In the genomic region with DNA sequence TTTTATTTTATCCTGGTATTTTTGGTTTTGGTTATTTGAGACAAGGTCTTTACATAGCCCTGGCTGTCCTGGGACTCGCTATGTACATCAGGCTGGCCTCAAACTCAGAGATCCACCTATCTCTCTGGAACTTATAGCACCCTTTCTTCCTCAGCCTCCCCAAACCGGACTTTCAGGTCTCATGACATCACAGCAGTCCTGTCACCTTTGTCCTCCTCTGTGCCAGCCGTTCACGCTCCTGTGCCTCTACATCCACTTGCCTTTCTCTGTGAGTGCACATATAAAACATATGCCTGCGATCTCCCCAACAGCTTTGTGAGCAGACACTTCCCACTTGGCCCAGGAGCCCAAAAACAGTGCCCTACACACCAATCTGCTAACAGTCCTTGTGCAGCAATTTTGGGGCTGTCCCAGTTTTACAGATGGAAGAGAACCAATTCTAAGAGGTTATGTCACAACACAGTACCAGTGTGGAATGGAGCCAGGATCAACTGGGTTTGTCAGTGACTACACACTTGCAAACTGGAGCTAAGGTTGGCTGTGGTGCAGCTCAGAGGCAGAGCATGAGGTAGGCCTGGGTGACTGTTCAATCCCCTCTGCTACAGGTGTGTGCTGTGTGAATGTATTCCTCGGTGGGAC, we compare ENCODE assay signal across 7 mouse cellular contexts. TPM values are rescaled to one million over a fixed set of nuclear protein-coding genes. Genes with fewer than 3 reads are reported as not detected.
A peak's percentile ranks its signal among the peaks of the same experiment; 100 is the strongest.
DNase-seq lines count a peak whose midpoint lies in the region; ATAC-seq and TF ChIP-seq lines count a peak whose summit lies in the region.

No protein-coding gene starts in this region.

- no peak overlapping the region for H3K4me3 ChIP-seq in left cerebral cortex, adult 2 months
- H3K4me3 ChIP-seq in embryonic facial prominence, embryonic 12.5 days = no peak overlapping the region
- H3K4me3 ChIP-seq in intestine, postnatal 0 days (ENCODE audit: low read depth, low read length) = no peak overlapping the region

- peaks cover 15% of the 10 kb centered on the region for H3K36me3 ChIP-seq in embryonic facial prominence, embryonic 12.5 days
- H3K36me3 ChIP-seq in intestine, postnatal 0 days (ENCODE audit: control insufficient read depth, insufficient read depth) = no peaks in the 10 kb centered on the region

- intact Hi-C loops in left cerebral cortex, adult 2 months (cut with DNase I) = no loop called here
- intact Hi-C loops in left cerebral cortex, postnatal 10 days (cut with DNase I) = no loop called here

- H3K9ac ChIP-seq in embryonic facial prominence, embryonic 12.5 days = 0 out of 2 replicates have a peak overlapping the region, but pooled peaks have one; percentile 3
- H3K9ac ChIP-seq in intestine, postnatal 0 days (ENCODE audit: low read depth, low read length) = no peak overlapping the region

- no peaks in the 10 kb centered on the region for H3K9me3 ChIP-seq in embryonic facial prominence, embryonic 12.5 days
- no peaks in the 10 kb centered on the region for H3K9me3 ChIP-seq in intestine, postnatal 0 days (ENCODE audit: control insufficient read depth)

- peak overlapping the region; percentile 44; the same call in 1 of the 2 replicates for H3K27ac ChIP-seq in left cerebral cortex, adult 2 months
- peak overlapping the region; percentile 84 for H3K27ac ChIP-seq in embryonic facial prominence, embryonic 12.5 days
- peak overlapping the region; percentile 86 for H3K27ac ChIP-seq in intestine, postnatal 0 days (ENCODE audit: low read depth, low read length)

- TF ChIP-seq CTCF in left cerebral cortex, adult 2 months (IDR thresholded peaks at IDR 0.05) = no peak
- TF ChIP-seq CTCF in intestine, postnatal 0 days (IDR thresholded peaks at IDR 0.05; ENCODE audit: low read depth) = no peak

- H3K27me3 ChIP-seq in embryonic facial prominence, embryonic 12.5 days = no peaks in the 10 kb centered on the region
- no peaks in the 10 kb centered on the region for H3K27me3 ChIP-seq in intestine, postnatal 0 days (replicated peaks; ENCODE audit: control insufficient read depth, insufficient read depth, low read length)

- no peak overlapping the region for H3K4me2 ChIP-seq in embryonic facial prominence, embryonic 12.5 days (replicated peaks)
- peak overlapping the region; percentile 40 for H3K4me2 ChIP-seq in intestine, postnatal 0 days (replicated peaks; ENCODE audit: low read depth)

- WGBS in embryonic facial prominence, embryonic 12.5 days = 63% methylated on average over 6 of the region's 6 CpGs
- WGBS in intestine, postnatal 0 days = 40% methylated on average over 6 of the region's 6 CpGs

- no peak for DNase-seq in left cerebral cortex, adult 2 months (ENCODE audit: extremely low spot score in 1 of 2, low spot score in 2 of 2)
- no peak for DNase-seq in left cerebral cortex, postnatal 10 days (ENCODE audit: extremely low spot score in 1 of 2, low spot score in 2 of 2)
- peak; percentile 56 for DNase-seq in lung, postnatal 25 days (ENCODE audit: low spot score)
- no peak for DNase-seq in gastrocnemius, postnatal 4 days (ENCODE audit: low spot score in 2 of 2)

- ATAC-seq in embryonic facial prominence, embryonic 12.5 days (ENCODE audit: insufficient number of reproducible peaks, insufficient read depth, low FRiP score, low TSS enrichment) = no peak
- peak; percentile 39 for ATAC-seq in intestine, postnatal 0 days
- ATAC-seq in megakaryocyte, adult 5-6 weeks (ENCODE audit: poor library complexity, severe bottlenecking) = no peak

- H3K4me1 ChIP-seq in embryonic facial prominence, embryonic 12.5 days = peaks cover 54% of the 10 kb centered on the region
- peaks cover 35% of the 10 kb centered on the region for H3K4me1 ChIP-seq in intestine, postnatal 0 days (replicated peaks; ENCODE audit: control insufficient read depth, insufficient read depth, low read length)

RNA-seq across cellular contexts. Expression of gene Szrd1, which starts 8.8 kb away (rescaled TPM):
- 10 to 100 TPM; 44.4 to 59.1 TPM for total RNA-seq in left cerebral cortex, adult 2 months (2021)
- total RNA-seq in left cerebral cortex, postnatal 10 days (2021) = 10 to 100 TPM; 43.0 to 45.3 TPM
- 35.2 and 37.6 TPM in 2 replicates for polyA plus RNA-seq in embryonic facial prominence, embryonic 12.5 days (2016; fragmentation: Nextera tagmentation; extraction: Ambion mirVana)
- polyA plus RNA-seq in intestine, postnatal 0 days (2015; fragmentation: Nextera tagmentation; extraction: Ambion mirVana) = 35.0 TPM in 2 replicates
- total RNA-seq in gastrocnemius, postnatal 4 days (2021) = 100 to 1,000 TPM; 164 to 177 TPM
- total RNA-seq in megakaryocyte, adult 5-6 weeks (2015) = 45.4 and 46.8 TPM in 2 replicates
- 41.0 and 46.9 TPM in 2 replicates for total RNA-seq in megakaryocyte, adult 5-6 weeks (2017)

RNA-seq across cellular contexts. Expression of gene Fbxo42, which starts 16.9 kb away (rescaled TPM):
- 10 to 100 TPM; 29.3 to 30.3 TPM for total RNA-seq in left cerebral cortex, adult 2 months (2021)
- total RNA-seq in left cerebral cortex, postnatal 10 days (2021) = 10 to 100 TPM; 35.2 to 35.4 TPM
- polyA plus RNA-seq in embryonic facial prominence, embryonic 12.5 days (2016; fragmentation: Nextera tagmentation; extraction: Ambion mirVana) = 31.6 and 32.1 TPM in 2 replicates
- 11.6 and 14.3 TPM in 2 replicates for polyA plus RNA-seq in intestine, postnatal 0 days (2015; fragmentation: Nextera tagmentation; extraction: Ambion mirVana)
- total RNA-seq in gastrocnemius, postnatal 4 days (2021) = 10 to 100 TPM; 15.5 to 16.3 TPM
- total RNA-seq in megakaryocyte, adult 5-6 weeks (2015) = 14.1 and 16.3 TPM in 2 replicates
- 10.0 and 12.6 TPM in 2 replicates for total RNA-seq in megakaryocyte, adult 5-6 weeks (2017)

RNA-seq across cellular contexts. Expression of gene Spata21, which starts 42.7 kb away (rescaled TPM):
- total RNA-seq in left cerebral cortex, adult 2 months (2021) = under 1 TPM; 0.26 to 0.61 TPM
- total RNA-seq in left cerebral cortex, postnatal 10 days (2021) = under 1 TPM; 0.17 to 0.59 TPM
- 0.14 TPM in 1 of 2 replicates, not detected in the other for polyA plus RNA-seq in embryonic facial prominence, embryonic 12.5 days (2016; fragmentation: Nextera tagmentation; extraction: Ambion mirVana)
- polyA plus RNA-seq in intestine, postnatal 0 days (2015; fragmentation: Nextera tagmentation; extraction: Ambion mirVana) = 0.12 and 0.33 TPM in 2 replicates
- under 1 TPM in 1 of 2 experiments, not detected in 1; 0.76 TPM for total RNA-seq in gastrocnemius, postnatal 4 days (2021)
- total RNA-seq in megakaryocyte, adult 5-6 weeks (2015) = not detected in 2 replicates
- total RNA-seq in megakaryocyte, adult 5-6 weeks (2017) = not detected in 2 replicates

RNA-seq across cellular contexts. Expression of gene Necap2, which starts 52.7 kb away (rescaled TPM):
- total RNA-seq in left cerebral cortex, adult 2 months (2021) = 10 to 100 TPM; 44.9 to 45.9 TPM
- 10 to 100 TPM; 41.8 to 42.9 TPM for total RNA-seq in left cerebral cortex, postnatal 10 days (2021)
- polyA plus RNA-seq in embryonic facial prominence, embryonic 12.5 days (2016; fragmentation: Nextera tagmentation; extraction: Ambion mirVana) = 79.8 and 84.5 TPM in 2 replicates
- 103 TPM in 2 replicates for polyA plus RNA-seq in intestine, postnatal 0 days (2015; fragmentation: Nextera tagmentation; extraction: Ambion mirVana)
- 10 to 100 TPM; 36.8 to 37.8 TPM for total RNA-seq in gastrocnemius, postnatal 4 days (2021)
- 70.2 and 72.2 TPM in 2 replicates for total RNA-seq in megakaryocyte, adult 5-6 weeks (2015)
- total RNA-seq in megakaryocyte, adult 5-6 weeks (2017) = 126 and 133 TPM in 2 replicates
